Mouse (Mus musculus): ENCODE data around the gene Mvb12b. TPM values are rescaled to one million over a fixed set of nuclear protein-coding genes. Genes with fewer than 3 reads are reported as not detected.
"Not testable (repeated sequence)": the region's sequence is repeated elsewhere in the genome, so short reads cannot be mapped to it uniquely, and the experiment has no call there.

Mvb12b gene
- polyA plus RNA-seq, 1 experiment from 2014 or later, result 28.8 TPM

DNA sequence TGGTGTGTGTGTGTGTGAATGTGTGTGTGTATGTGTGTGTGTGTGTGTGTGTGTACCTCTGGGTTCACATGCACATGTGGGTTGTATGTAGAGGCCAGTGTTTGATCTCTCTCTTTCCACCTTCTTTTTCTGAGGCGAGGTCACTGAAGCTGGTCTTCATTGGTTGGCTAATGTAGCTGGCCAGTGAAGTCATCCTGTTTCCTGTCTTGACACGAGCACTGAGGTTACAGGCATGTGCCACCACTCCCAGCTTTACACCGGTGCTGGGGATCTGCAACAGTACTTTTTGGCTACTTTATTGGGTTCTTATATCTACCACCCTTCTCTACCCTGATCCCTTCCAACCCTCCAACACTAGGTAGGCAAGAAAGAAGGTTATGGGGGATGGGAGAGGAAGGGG is 26.6 kb upstream of the Mvb12b start:
- Histone ChIP-seq H3K27me3 (ENCODE audit: insufficient read depth, poor library complexity, severe bottlenecking) (no peaks in the 10 kb centered on the region; the same call in 1 of the 2 replicates), H3K4me1 (replicated peaks) (peaks cover 20% of the 10 kb centered on the region), H3K36me3 (no peaks in the 10 kb centered on the region), H3K27ac (no peak overlapping the region), H3K4me3 (no peak overlapping the region), H3K9me3 (no peaks in the 10 kb centered on the region)
- DNase-seq (ENCODE audit: low spot score), result no peak
- whole genome bisulfite sequencing, result 74% methylated on average over 3 of the region's 3 CpGs

DNA sequence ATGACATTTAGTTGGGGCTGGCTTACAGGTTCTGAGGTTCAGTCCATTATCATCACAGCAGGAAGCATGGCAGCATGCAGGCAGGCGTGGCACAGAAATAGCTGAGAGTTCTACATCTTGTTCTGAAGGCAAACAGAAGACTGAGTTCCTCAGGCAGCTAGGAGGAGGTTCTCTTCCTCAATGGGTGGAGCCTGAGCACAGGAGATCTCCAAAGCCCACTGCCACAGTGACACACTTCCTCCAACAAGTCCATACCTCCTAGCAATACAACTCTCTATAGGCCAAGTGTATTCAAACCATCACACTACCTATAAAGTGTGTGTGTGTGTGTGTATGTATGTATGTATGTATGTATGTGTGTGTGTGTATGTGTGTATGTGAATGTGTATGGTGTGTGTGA is 25.9 kb upstream of the Mvb12b start:
- H3K36me3 ChIP-seq; H3K27me3 ChIP-seq (ENCODE audit: insufficient read depth, poor library complexity, severe bottlenecking); H3K27ac ChIP-seq; H3K4me3 ChIP-seq; DNase-seq (ENCODE audit: low spot score); H3K9me3 ChIP-seq: not testable (repeated sequence)
- peaks cover 13% of the 10 kb centered on the region for H3K4me1 ChIP-seq (replicated peaks)
- WGBS, result 79% methylated on average over 1 of the region's 1 CpGs

DNA sequence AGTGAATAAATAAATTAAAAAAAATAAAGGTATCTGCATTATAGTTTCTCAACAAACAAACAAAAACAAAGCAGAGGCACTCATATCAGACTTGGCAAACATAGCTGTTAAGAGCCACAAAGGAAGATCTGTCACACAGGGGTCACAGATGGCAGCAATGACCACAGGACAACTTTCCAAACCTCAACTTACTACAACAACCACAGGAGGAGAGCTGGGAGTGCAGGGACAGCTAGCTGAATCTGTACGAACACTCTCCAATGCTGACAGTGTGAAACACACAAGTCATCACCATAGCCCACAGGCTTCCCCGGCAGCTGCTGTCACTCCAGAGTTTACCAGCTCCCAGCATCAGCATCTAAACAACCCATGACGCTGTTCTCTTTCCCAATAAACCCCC is 25.0 kb upstream of the Mvb12b start:
- H3K9me3 ChIP-seq, result no peaks in the 10 kb centered on the region
- no peak overlapping the region for H3K4me3 ChIP-seq
- H3K4me1 ChIP-seq (replicated peaks), result peaks cover 13% of the 10 kb centered on the region
- H3K27ac ChIP-seq, result no peak overlapping the region
- H3K27me3 ChIP-seq (ENCODE audit: insufficient read depth, poor library complexity, severe bottlenecking), result no peaks in the 10 kb centered on the region
- no peaks in the 10 kb centered on the region for H3K36me3 ChIP-seq
- WGBS, result 71% methylated on average over 3 of the region's 3 CpGs
- DNase-seq (ENCODE audit: low spot score), result no peak

DNA sequence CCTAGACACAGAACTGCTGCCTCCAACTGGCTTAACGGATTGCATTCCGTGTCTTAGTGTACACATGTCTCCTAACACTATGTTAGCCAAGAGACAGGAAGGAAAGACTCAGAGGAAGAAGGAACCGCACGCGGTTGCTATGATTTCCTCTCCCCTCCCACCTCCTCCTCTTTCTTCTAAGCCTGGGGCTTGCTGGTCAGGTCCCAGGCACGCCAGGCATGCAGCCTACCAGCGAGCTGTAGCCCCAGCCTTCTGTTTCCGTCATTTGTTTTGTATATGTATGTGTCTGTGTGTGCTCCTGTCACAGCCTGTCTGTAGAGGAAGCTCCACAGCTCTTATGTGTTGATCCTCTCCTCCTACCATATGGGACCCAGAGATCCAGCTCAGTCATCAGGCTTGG is 20.6 kb upstream of the Mvb12b start:
- 0 out of 2 replicates have a peak overlapping the region, but pooled peaks have one; percentile 26 for H3K27ac ChIP-seq
- no peak for DNase-seq (ENCODE audit: low spot score)
- no peaks in the 10 kb centered on the region for H3K36me3 ChIP-seq
- H3K9me3 ChIP-seq, result peaks cover 3% of the 10 kb centered on the region; the same call in 1 of the 2 replicates
- no peak overlapping the region for H3K4me3 ChIP-seq
- H3K4me1 ChIP-seq (replicated peaks), result 0 out of 2 replicates have a peak, but pooled peaks cover 3% of the 10 kb centered on the region
- WGBS, result 71% methylated on average over 8 of the region's 8 CpGs
- H3K27me3 ChIP-seq (ENCODE audit: insufficient read depth, poor library complexity, severe bottlenecking), result no peaks in the 10 kb centered on the region

DNA sequence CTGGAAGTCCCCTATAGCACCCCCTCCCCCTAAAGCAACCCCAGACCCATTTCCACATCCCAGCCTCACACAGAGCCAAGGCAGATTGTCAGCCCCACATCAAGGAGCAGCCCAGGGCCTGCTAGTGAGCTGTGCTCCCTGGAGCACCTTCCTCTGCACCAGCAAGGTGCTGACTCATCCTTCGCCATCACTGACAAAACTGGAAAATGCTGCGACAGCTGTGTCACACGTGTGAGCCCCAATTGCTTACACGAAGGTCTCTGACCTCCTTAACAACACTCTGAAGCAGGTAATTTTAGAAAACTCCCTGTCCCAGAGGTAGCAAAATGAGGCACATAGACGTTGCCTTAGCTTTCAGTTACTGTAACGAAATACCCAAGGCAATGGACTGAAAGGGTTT is 19.4 kb upstream of the Mvb12b start:
- 0 out of 2 replicates have a peak, but pooled peaks cover under 1% of the 10 kb centered on the region for H3K4me1 ChIP-seq (replicated peaks)
- H3K36me3 ChIP-seq, result no peaks in the 10 kb centered on the region
- 89% methylated on average over 6 of the region's 6 CpGs for WGBS
- no peaks in the 10 kb centered on the region for H3K27me3 ChIP-seq (ENCODE audit: insufficient read depth, poor library complexity, severe bottlenecking)
- H3K27ac ChIP-seq, result no peak overlapping the region
- H3K4me3 ChIP-seq, result no peak overlapping the region
- H3K9me3 ChIP-seq, result peaks cover 3% of the 10 kb centered on the region; the same call in 1 of the 2 replicates
- no peak for DNase-seq (ENCODE audit: low spot score)

DNA sequence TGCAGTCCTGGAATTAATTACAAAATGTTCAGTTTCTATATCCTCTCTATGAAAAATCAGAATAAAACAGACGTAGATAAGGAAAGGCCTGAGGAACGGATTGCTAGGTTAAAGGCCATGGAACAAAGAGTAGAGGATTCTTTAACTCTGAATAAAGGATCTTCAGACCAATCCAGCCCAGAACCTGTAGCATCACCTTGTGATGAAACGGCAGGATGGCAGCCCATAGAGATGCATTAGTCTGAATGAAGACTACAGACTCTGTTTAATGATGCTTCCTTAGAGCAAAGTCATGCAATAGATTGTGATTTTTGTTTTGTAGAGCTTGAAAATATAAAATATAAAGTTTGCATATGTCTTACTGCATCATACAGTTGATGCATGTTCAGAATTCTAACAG is 8.1 kb upstream of the Mvb12b start:
- no peaks in the 10 kb centered on the region for H3K9me3 ChIP-seq
- WGBS, result 85% methylated on average over 3 of the region's 3 CpGs
- no peak overlapping the region for H3K4me3 ChIP-seq
- no peaks in the 10 kb centered on the region for H3K27me3 ChIP-seq (ENCODE audit: insufficient read depth, poor library complexity, severe bottlenecking)
- H3K27ac ChIP-seq, result no peak overlapping the region
- no peaks in the 10 kb centered on the region for H3K36me3 ChIP-seq
- DNase-seq (ENCODE audit: low spot score), result no peak
- no peaks in the 10 kb centered on the region for H3K4me1 ChIP-seq (replicated peaks)

DNA sequence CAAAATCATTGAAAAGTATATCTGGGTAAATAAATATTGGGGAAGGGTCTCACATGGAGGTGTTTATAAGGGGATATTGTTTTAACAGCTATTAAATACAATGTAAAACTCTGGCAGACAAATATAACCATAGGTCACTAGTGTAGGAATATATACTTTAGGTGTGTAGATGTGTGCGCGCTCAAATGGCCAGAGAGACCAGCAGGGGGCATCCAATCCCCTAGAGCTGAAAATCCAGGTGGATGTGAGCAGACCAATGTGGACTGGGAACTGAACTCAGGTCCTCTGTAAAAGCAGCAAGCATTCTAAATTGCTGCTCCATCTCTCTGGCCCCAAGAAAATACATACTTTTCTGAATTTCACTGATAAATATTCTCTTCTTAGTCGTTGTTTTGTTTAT is 5.4 kb upstream of the Mvb12b start:
- DNase-seq (ENCODE audit: low spot score), result no peak
- no peak overlapping the region for H3K4me3 ChIP-seq
- WGBS, result 82% methylated on average over 3 of the region's 3 CpGs
- H3K27me3 ChIP-seq (ENCODE audit: insufficient read depth, poor library complexity, severe bottlenecking), result no peaks in the 10 kb centered on the region
- no peak overlapping the region for H3K27ac ChIP-seq
- peaks cover under 1% of the 10 kb centered on the region; the same call in 1 of the 2 replicates for H3K4me1 ChIP-seq (replicated peaks)
- no peaks in the 10 kb centered on the region for H3K9me3 ChIP-seq
- no peaks in the 10 kb centered on the region for H3K36me3 ChIP-seq

DNA sequence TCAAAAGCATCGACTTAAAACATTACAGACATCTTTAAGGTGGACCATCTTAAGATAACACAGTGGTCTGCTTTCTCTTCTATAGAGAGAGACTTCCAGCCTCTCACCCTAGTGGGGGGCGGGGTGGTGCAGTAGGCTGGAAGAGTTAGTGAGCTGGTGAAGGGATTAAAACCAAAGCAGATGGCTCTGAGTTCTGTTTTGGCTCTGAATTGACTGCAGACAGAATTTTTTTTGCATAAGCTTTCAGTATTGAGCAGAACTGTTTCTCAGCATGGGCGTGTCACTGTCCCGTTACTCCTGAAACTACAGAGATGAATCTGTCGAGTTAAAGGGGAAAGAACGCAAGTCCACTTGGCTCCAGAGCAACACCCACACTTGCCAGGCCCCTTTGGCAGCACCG is 4.6 kb upstream of the Mvb12b start:
- Histone ChIP-seq H3K4me3 (no peak overlapping the region), H3K9me3 (no peaks in the 10 kb centered on the region), H3K4me1 (replicated peaks) (peaks cover 9% of the 10 kb centered on the region), H3K36me3 (no peaks in the 10 kb centered on the region), H3K27me3 (ENCODE audit: insufficient read depth, poor library complexity, severe bottlenecking) (no peaks in the 10 kb centered on the region), H3K27ac (no peak overlapping the region)
- 88% methylated on average over 7 of the region's 7 CpGs for WGBS
- no peak for DNase-seq (ENCODE audit: low spot score)

DNA sequence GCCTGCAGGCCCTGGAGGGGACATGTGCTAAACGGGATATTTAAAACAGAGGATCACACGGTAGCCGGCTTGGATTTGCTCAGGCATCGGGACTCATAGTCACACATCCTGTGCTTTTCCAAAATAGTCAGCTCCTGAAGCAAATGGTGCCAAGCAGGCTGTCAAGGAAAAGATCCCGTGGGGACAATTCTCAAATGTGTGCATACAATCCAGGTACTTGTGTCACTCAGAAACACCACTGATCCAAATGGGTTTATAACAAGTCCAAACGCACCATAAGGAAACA is 297 bp upstream of the Mvb12b start:
- H3K9me3 ChIP-seq, result no peaks in the 10 kb centered on the region
- peak overlapping the region; percentile 75 for H3K4me3 ChIP-seq

DNA sequence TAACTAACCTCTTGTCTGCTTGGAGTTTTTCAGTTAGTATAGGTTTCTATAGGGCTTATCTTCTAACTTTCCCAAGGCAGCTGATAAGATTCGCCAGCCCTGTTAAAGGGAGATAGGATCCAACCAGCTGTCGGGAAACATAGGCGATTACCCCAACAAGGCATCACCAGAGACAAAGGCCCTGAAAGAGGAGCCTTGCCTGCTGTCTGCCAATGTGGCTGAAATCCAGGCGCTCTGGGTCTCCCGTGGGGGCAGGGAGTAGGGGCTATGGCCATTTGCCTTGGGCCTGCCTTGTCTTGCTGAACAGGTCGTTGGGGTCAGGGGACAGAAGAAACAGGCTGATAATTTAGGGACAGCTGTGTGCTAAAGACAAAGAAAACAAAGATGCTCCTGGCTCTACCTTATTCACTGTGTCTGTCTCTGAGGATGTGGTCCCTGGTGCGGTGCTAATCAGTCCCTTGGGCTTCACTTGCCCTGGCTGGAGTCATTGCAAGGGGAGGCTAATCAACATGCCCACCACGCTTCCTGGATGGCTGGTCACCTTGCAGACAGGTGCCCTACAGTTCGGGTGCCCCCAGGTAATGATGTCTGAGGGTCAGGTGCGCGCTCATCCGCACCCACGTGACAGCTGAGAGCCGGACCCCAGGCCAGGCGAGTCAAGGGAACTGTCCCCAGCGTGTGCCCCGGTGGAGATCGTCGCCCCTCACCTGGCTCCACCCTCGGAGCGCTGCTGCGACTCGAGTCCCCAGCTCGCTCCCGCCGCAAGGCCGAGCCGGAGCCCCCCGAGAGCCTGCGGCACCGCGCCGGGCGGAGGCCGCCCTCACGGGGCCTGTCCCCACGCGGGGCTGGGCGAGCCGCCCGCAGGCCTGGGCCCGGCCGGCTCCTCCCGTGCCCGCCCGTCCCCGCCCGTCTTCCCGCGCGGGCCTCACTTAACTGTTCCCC is 1.1 kb downstream of the Mvb12b start:
- H3K4me3 ChIP-seq, result peak overlapping the region; percentile 75
- H3K27ac ChIP-seq, result peak overlapping the region; percentile 98
- WGBS, result under 1% methylated on average over 51 of the region's 51 CpGs
- H3K27me3 ChIP-seq (ENCODE audit: insufficient read depth, poor library complexity, severe bottlenecking), result no peaks in the 10 kb centered on the region
- peaks cover 46% of the 10 kb centered on the region for H3K4me1 ChIP-seq (replicated peaks)
- H3K36me3 ChIP-seq, result no peaks in the 10 kb centered on the region
- no peaks in the 10 kb centered on the region for H3K9me3 ChIP-seq
- DNase-seq (ENCODE audit: low spot score), result peak; percentile 70

More for the DNA sequence above, 297 bp upstream of the Mvb12b start:
- H3K36me3 ChIP-seq, result no peaks in the 10 kb centered on the region
- H3K27ac ChIP-seq, result peak overlapping the region; percentile 98
- 59% methylated on average over 6 of the region's 6 CpGs for WGBS
- DNase-seq (ENCODE audit: low spot score), result no peak
- H3K27me3 ChIP-seq (ENCODE audit: insufficient read depth, poor library complexity, severe bottlenecking), result no peaks in the 10 kb centered on the region
- peaks cover 39% of the 10 kb centered on the region for H3K4me1 ChIP-seq (replicated peaks)

DNA sequence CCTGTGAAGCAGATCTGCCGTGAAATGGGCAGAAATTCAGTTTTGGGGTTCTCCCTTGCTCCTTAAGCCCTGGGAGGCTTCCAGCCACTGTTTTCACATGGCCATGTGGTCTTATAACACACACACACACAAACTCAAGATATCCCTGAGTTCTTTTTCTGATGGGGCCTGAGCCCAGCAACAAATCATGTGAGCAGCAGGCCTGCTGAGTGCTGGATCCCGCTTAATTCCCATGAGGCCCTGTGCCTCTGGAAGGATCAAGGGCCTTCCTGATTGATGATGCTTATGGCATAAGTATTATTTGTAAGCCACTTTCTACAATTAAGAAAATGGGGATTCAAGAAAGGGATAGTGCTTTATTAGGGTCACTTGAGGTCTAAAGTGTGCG is 2.5 kb downstream of the Mvb12b start:
- 93% methylated on average over 3 of the region's 3 CpGs for WGBS
- no peaks in the 10 kb centered on the region for H3K27me3 ChIP-seq (ENCODE audit: insufficient read depth, poor library complexity, severe bottlenecking)

DNA sequence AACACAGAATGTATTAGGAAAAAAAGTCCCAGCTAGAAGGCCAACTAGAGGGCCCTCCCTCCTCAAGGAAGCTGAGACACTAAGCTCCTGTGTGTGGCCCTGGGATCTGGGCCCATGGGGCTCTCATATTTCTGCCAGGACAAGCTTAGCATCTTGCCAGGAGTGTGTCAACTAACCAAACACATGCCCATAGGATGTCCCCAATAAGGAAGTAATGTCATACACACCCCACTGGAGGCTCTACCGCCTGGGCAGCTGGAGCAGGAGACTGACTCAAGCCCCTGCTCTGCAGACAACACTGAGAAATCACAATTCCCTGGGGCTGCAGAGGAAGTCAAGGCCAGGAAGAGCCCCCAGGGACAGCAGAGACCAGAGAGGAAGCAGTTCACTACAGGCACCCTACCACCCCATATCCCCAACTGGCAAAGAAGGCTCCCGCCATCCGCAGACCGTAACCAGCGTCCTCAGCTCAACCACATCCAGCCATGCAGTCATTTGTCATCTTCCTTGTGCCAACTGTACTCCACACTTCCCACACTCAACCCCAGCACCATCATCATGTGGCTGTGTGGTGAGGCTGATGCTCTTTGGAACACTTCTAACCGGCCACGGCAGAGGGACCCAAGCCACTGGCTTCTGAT is 3.0 kb downstream of the Mvb12b start:
- no peaks in the 10 kb centered on the region for H3K27me3 ChIP-seq (ENCODE audit: insufficient read depth, poor library complexity, severe bottlenecking)
- WGBS, result 89% methylated on average over 7 of the region's 7 CpGs
- no peak for DNase-seq (ENCODE audit: low spot score)
- H3K27ac ChIP-seq, result peak overlapping the region; percentile 98; the same call in 1 of the 2 replicates
- no peaks in the 10 kb centered on the region for H3K9me3 ChIP-seq
- H3K4me3 ChIP-seq, result peak overlapping the region; percentile 75; the same call in 1 of the 2 replicates
- H3K4me1 ChIP-seq (replicated peaks), result peaks cover 64% of the 10 kb centered on the region
- 0 out of 2 replicates have a peak, but pooled peaks cover 5% of the 10 kb centered on the region for H3K36me3 ChIP-seq

More for the DNA sequence above, 2.5 kb downstream of the Mvb12b start:
- no peak for DNase-seq (ENCODE audit: low spot score)
- Histone ChIP-seq H3K36me3 (0 out of 2 replicates have a peak, but pooled peaks cover 5% of the 10 kb centered on the region), H3K27ac (peak overlapping the region; percentile 98; the same call in 1 of the 2 replicates), H3K9me3 (no peaks in the 10 kb centered on the region), H3K4me3 (peak overlapping the region; percentile 75; the same call in 1 of the 2 replicates), H3K4me1 (replicated peaks) (peaks cover 59% of the 10 kb centered on the region)

DNA sequence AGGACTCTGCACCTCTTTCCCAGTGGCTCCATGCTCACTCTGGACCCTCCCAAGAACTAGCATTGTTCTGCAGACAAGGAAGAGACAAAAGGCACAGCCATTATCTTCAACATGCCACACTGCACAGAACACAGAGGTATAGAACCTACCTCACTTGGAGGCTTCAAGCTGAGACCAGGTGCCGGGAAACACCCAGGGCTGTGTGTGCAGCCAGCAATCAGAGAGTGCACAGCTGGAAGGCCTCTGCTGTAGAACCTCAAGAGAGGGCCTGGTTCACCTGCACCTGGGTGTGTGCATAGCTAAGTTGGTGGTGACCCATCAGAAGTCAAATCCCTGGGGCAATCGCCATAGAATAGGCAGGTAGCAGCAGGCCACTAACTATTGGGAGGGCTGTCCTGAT is 8.5 kb downstream of the Mvb12b start:
- Histone ChIP-seq H3K9me3 (no peaks in the 10 kb centered on the region), H3K4me3 (no peak overlapping the region), H3K4me1 (replicated peaks) (peaks cover 83% of the 10 kb centered on the region), H3K27ac (peak overlapping the region; percentile 95), H3K27me3 (ENCODE audit: insufficient read depth, poor library complexity, severe bottlenecking) (no peaks in the 10 kb centered on the region; the same call in 1 of the 2 replicates), H3K36me3 (peaks cover 7% of the 10 kb centered on the region)
- WGBS, result 64% methylated on average over 2 of the region's 2 CpGs
- no peak for DNase-seq (ENCODE audit: low spot score)
